Mouse (Mus musculus) lung, adult 2 months (tissue): ENCODE results near the gene AL607142.1. TPM values are rescaled to one million over a fixed set of nuclear protein-coding genes. Genes with fewer than 3 reads are reported as not detected.

Experiments
- DNase-seq: peaks from one replicate; pipeline ENCODE4 v3.0.0; 2022
- H3K4me1 ChIP-seq: fragments of 200-500 bp; 2 replicates; pipeline ENCODE4 v1.6.1; 2011; ENCODE audit warnings: low read length; ENCODE audit not compliant: control insufficient read depth, insufficient read depth
- H3K4me3 ChIP-seq: fragments of 200-500 bp; replicated peaks from 2 replicates; pipeline ENCODE3; 2011; ENCODE audit warnings: low read depth, mild to moderate bottlenecking, control low read depth, low read length; ENCODE audit errors: extremely low read depth
- CTCF ChIP-seq: fragments of 200-500 bp; IDR thresholded peaks from 2 replicates; pipeline ENCODE4 v1.5.1; 2011; ENCODE audit warnings: mild to moderate bottlenecking, low read length, control low read depth; ENCODE audit not compliant: insufficient read depth
- POLR2A ChIP-seq: fragments of 200-500 bp; IDR thresholded peaks from 2 replicates; pipeline ENCODE4 v1.6.1; 2011; ENCODE audit warnings: low read depth, mild to moderate bottlenecking, control low read depth, low read length, borderline replicate concordance; ENCODE audit errors: extremely low read depth
- WGBS: fragments of 180-500 bp; shearing (Covaris S2); methylation state at CpG from one replicate; pipeline ENCODE4 v1.1.7; 2018; 5-methylcytosine and 5-hydroxymethylcytosine counted together
- polyA plus RNA-seq: library from polyadenylated mRNA; depleted of rRNA; stranded (reverse); fragments of >200 nt; gene quantifications from 2 replicates; pipeline ENCODE4 v1.2.3, GENCODE M21; 2012; rRNA removed

The AL607142.1 gene
- polyA plus RNA-seq = not detected in 2 replicates

- 90% methylated on average over 10 of the region's 10 CpGs for WGBS
Observed at GRCm38 (mm10) chr4:120064696-120065095, at the start of gene AL607142.1. Gene AL607142.1 (plus strand): TSS chr4:120064996.

GRCm38 (mm10) chr4:120018426-120018825, 46.4 kb upstream of the AL607142.1 start:
- 61% methylated on average over 5 of the region's 5 CpGs for WGBS
- H3K4me3 ChIP-seq = no peak overlapping the region
- no peak for TF ChIP-seq CTCF
- no peak for TF ChIP-seq POLR2A
- no peak for DNase-seq
- H3K4me1 ChIP-seq = no peaks in the 10 kb centered on the region

More at GRCm38 (mm10) chr4:120064696-120065095, at the start of gene AL607142.1:
- H3K4me1 ChIP-seq = no peaks in the 10 kb centered on the region
- no peak within 1 kb of the TSS for H3K4me3 ChIP-seq
- TF ChIP-seq CTCF (no peak), POLR2A (no peak)
- DNase-seq = no peak

- WGBS = 51% methylated on average over 3 of the region's 3 CpGs
- DNase-seq = no peak
- no peak overlapping the region for H3K4me3 ChIP-seq
- TF ChIP-seq CTCF (no peak), POLR2A (no peak)
- no peaks in the 10 kb centered on the region for H3K4me1 ChIP-seq
Observed at GRCm38 (mm10) chr4:120022392-120022791, 42.4 kb upstream of the AL607142.1 start.

GRCm38 (mm10) chr4:120023221-120023840, 41.5 kb upstream of the AL607142.1 start:
- Histone ChIP-seq H3K4me3 (no peak overlapping the region), H3K4me1 (no peaks in the 10 kb centered on the region)
- 90% methylated on average over 4 of the region's 4 CpGs for whole genome bisulfite sequencing
- DNase-seq = no peak
- TF ChIP-seq POLR2A (no peak), CTCF (no peak)

- DNase-seq = no peak
- no peak overlapping the region for H3K4me3 ChIP-seq
- no peaks in the 10 kb centered on the region for H3K4me1 ChIP-seq
- TF ChIP-seq POLR2A (no peak), CTCF (no peak)
- WGBS = 62% methylated on average over 10 of the region's 10 CpGs
Observed at GRCm38 (mm10) chr4:120024071-120024470, 40.7 kb upstream of the AL607142.1 start.

GRCm38 (mm10) chr4:120027671-120028070, 37.1 kb upstream of the AL607142.1 start:
- Histone ChIP-seq H3K4me3 (no peak overlapping the region), H3K4me1 (no peaks in the 10 kb centered on the region)
- no peak for TF ChIP-seq POLR2A
- TF ChIP-seq CTCF = no peak
- no peak for DNase-seq
- WGBS = 90% methylated on average over 1 of the region's 1 CpGs

GRCm38 (mm10) chr4:120029937-120030336, 34.9 kb upstream of the AL607142.1 start:
- peaks cover 9% of the 10 kb centered on the region; the same call in 1 of the 2 replicates for H3K4me1 ChIP-seq
- DNase-seq = no peak
- no peak overlapping the region for H3K4me3 ChIP-seq
- TF ChIP-seq POLR2A = no peak
- TF ChIP-seq CTCF = no peak
- WGBS = 54% methylated on average over 1 of the region's 1 CpGs

- peak; percentile 61 for DNase-seq
- TF ChIP-seq POLR2A = 0 out of 2 replicates have a peak, but pooled peaks have one; percentile 6
- no peak for TF ChIP-seq CTCF
- Histone ChIP-seq H3K4me1 (peaks cover 9% of the 10 kb centered on the region; the same call in 1 of the 2 replicates), H3K4me3 (peak overlapping the region; percentile 71)
- 4% methylated on average over 63 of the region's 70 CpGs for WGBS
Observed at GRCm38 (mm10) chr4:120032320-120032983, 32.3 kb upstream of the AL607142.1 start.

GRCm38 (mm10) chr4:120032984-120033355, 31.8 kb upstream of the AL607142.1 start:
- DNase-seq = peak; percentile 39
- TF ChIP-seq POLR2A = no peak
- no peak for TF ChIP-seq CTCF
- under 1% methylated on average over 37 of the region's 38 CpGs for WGBS
- Histone ChIP-seq H3K4me3 (peak overlapping the region; percentile 71), H3K4me1 (peaks cover 9% of the 10 kb centered on the region; the same call in 1 of the 2 replicates)

- H3K4me1 ChIP-seq = peaks cover 9% of the 10 kb centered on the region; the same call in 1 of the 2 replicates
- TF ChIP-seq POLR2A (no peak), CTCF (no peak)
- DNase-seq = no peak
- no peak overlapping the region for H3K4me3 ChIP-seq
- WGBS = 91% methylated on average over 4 of the region's 4 CpGs
Observed at GRCm38 (mm10) chr4:120036294-120036693, 28.5 kb upstream of the AL607142.1 start.
